Mouse (Mus musculus): ENCODE results near the gene 1700028K03Rik. TPM values are rescaled to one million over a fixed set of nuclear protein-coding genes. Genes with fewer than 3 reads are reported as not detected.

The 1700028K03Rik gene
- 0.06 TPM in 1 of 2 replicates, not detected in the other for polyA plus RNA-seq (2014; fragmentation: Nextera tagmentation; extraction: Ambion mirVana)

GRCm38 (mm10) chr5:107534581-107534980, at the start of gene 1700028K03Rik:
TSS of gene 1700028K03Rik (plus strand) at chr5:107534709.
- no peak for ATAC-seq (replicated peaks; ENCODE audit: insufficient number of reproducible peaks, low FRiP score, low TSS enrichment)
- Histone ChIP-seq H3K9me3 (replicated peaks; ENCODE audit: control insufficient read depth, low read length) (no peaks in the 10 kb centered on the region), H3K4me3 (ENCODE audit: low read depth, low read length) (no peak within 1 kb of the TSS), H3K4me1 (ENCODE audit: control insufficient read depth, insufficient read depth, low read length) (no peaks in the 10 kb centered on the region), H3K27me3 (ENCODE audit: control insufficient read depth, insufficient read depth, low read length) (no peaks in the 10 kb centered on the region), H3K27ac (ENCODE audit: low read depth, low read length) (no peak within 1 kb of the TSS), H3K9ac (ENCODE audit: low read depth, low read length) (no peak within 1 kb of the TSS), H3K4me2 (no peak within 1 kb of the TSS), H3K36me3 (ENCODE audit: control insufficient read depth, insufficient read depth, low read length) (no peaks in the 10 kb centered on the region)
- WGBS (ENCODE audit: insufficient replicate concordance) = 68% methylated on average over 15 of the region's 15 CpGs

GRCm38 (mm10) chr5:107488996-107489395, 45.5 kb upstream of the 1700028K03Rik start:
- Histone ChIP-seq H3K27ac (ENCODE audit: low read depth, low read length) (no peak overlapping the region), H3K4me2 (no peak overlapping the region; the same call in 1 of the 2 replicates), H3K36me3 (ENCODE audit: control insufficient read depth, insufficient read depth, low read length) (no peaks in the 10 kb centered on the region), H3K4me3 (ENCODE audit: low read depth, low read length) (no peak overlapping the region), H3K4me1 (ENCODE audit: control insufficient read depth, insufficient read depth, low read length) (no peaks in the 10 kb centered on the region), H3K9me3 (replicated peaks; ENCODE audit: control insufficient read depth, low read length) (no peaks in the 10 kb centered on the region), H3K27me3 (ENCODE audit: control insufficient read depth, insufficient read depth, low read length) (no peaks in the 10 kb centered on the region), H3K9ac (ENCODE audit: low read depth, low read length) (no peak overlapping the region)
- 61% methylated on average over 4 of the region's 4 CpGs for whole genome bisulfite sequencing (ENCODE audit: insufficient replicate concordance)
- ATAC-seq (replicated peaks; ENCODE audit: insufficient number of reproducible peaks, low FRiP score, low TSS enrichment) = no peak

- no peak overlapping the region for H3K9ac ChIP-seq (ENCODE audit: low read depth, low read length)
- H3K36me3 ChIP-seq (ENCODE audit: control insufficient read depth, insufficient read depth, low read length) = no peaks in the 10 kb centered on the region
- H3K9me3 ChIP-seq (replicated peaks; ENCODE audit: control insufficient read depth, low read length) = 0 out of 2 replicates have a peak, but pooled peaks cover 3% of the 10 kb centered on the region
- H3K4me3 ChIP-seq (ENCODE audit: low read depth, low read length) = no peak overlapping the region
- no peaks in the 10 kb centered on the region for H3K27me3 ChIP-seq (ENCODE audit: control insufficient read depth, insufficient read depth, low read length)
- no peak overlapping the region for H3K27ac ChIP-seq (ENCODE audit: low read depth, low read length)
- 77% methylated on average over 9 of the region's 9 CpGs for WGBS (ENCODE audit: insufficient replicate concordance)
- H3K4me1 ChIP-seq (ENCODE audit: control insufficient read depth, insufficient read depth, low read length) = no peaks in the 10 kb centered on the region
- no peak overlapping the region for H3K4me2 ChIP-seq
- ATAC-seq (replicated peaks; ENCODE audit: insufficient number of reproducible peaks, low FRiP score, low TSS enrichment) = no peak
Observed at GRCm38 (mm10) chr5:107491036-107491435, 43.5 kb upstream of the 1700028K03Rik start.

DNA sequence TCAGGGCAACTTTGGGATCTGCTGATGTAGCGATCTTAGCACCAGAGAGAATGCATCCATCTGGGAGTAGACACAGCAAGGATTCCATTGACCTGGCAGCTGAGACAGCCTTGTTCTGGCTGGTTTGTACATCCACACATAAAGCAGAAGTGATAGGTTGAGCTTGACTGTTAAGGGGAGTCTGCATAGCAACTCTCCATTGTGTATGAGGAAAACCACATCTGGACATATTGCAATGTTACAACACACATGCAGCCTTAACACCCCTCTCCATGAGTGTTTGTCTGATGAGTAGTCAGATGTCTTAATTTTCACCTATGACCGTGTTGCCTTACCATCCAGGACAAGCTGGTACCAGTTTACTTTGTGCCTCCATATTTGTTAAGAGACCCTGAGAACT, 42.0 kb upstream of the 1700028K03Rik start:
- Histone ChIP-seq H3K4me3 (ENCODE audit: low read depth, low read length) (no peak overlapping the region), H3K9me3 (replicated peaks; ENCODE audit: control insufficient read depth, low read length) (0 out of 2 replicates have a peak, but pooled peaks cover 3% of the 10 kb centered on the region), H3K4me1 (ENCODE audit: control insufficient read depth, insufficient read depth, low read length) (no peaks in the 10 kb centered on the region), H3K4me2 (no peak overlapping the region), H3K27me3 (ENCODE audit: control insufficient read depth, insufficient read depth, low read length) (no peaks in the 10 kb centered on the region), H3K9ac (ENCODE audit: low read depth, low read length) (no peak overlapping the region), H3K36me3 (ENCODE audit: control insufficient read depth, insufficient read depth, low read length) (no peaks in the 10 kb centered on the region), H3K27ac (ENCODE audit: low read depth, low read length) (no peak overlapping the region)
- 88% methylated on average over 2 of the region's 2 CpGs for WGBS (ENCODE audit: insufficient replicate concordance)
- ATAC-seq (replicated peaks; ENCODE audit: insufficient number of reproducible peaks, low FRiP score, low TSS enrichment) = no peak

- Histone ChIP-seq H3K4me1 (ENCODE audit: control insufficient read depth, insufficient read depth, low read length) (no peaks in the 10 kb centered on the region), H3K27me3 (ENCODE audit: control insufficient read depth, insufficient read depth, low read length) (no peaks in the 10 kb centered on the region), H3K36me3 (ENCODE audit: control insufficient read depth, insufficient read depth, low read length) (no peaks in the 10 kb centered on the region), H3K27ac (ENCODE audit: low read depth, low read length) (no peak overlapping the region), H3K4me2 (no peak overlapping the region), H3K4me3 (ENCODE audit: low read depth, low read length) (no peak overlapping the region), H3K9ac (ENCODE audit: low read depth, low read length) (no peak overlapping the region), H3K9me3 (replicated peaks; ENCODE audit: control insufficient read depth, low read length) (0 out of 2 replicates have a peak, but pooled peaks cover 3% of the 10 kb centered on the region)
- WGBS (ENCODE audit: insufficient replicate concordance) = 93% methylated on average over 5 of the region's 5 CpGs
- no peak for ATAC-seq (replicated peaks; ENCODE audit: insufficient number of reproducible peaks, low FRiP score, low TSS enrichment)
Observed at GRCm38 (mm10) chr5:107494759-107495158, 39.8 kb upstream of the 1700028K03Rik start.

DNA sequence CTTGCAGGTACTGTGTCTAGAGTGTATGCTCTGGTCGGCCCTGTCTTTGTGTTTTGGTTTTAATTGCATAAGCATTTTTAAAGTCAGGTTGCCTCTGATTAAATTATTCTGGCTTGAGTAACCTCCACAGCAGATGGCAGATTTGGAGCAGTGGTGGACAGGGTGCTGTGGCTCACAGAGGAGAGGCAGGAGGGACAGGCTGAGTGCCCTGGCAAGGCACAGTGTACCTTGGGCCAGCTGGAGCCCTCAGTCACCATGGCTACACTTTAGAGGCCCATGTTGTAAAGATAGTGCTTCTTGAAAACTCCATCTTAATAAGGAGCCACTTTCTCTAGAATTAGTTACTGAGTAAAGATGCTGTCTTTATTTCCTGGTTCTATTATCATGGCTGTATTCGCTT, 38.5 kb upstream of the 1700028K03Rik start:
- Histone ChIP-seq H3K9me3 (replicated peaks; ENCODE audit: control insufficient read depth, low read length) (0 out of 2 replicates have a peak, but pooled peaks cover 3% of the 10 kb centered on the region), H3K27me3 (ENCODE audit: control insufficient read depth, insufficient read depth, low read length) (no peaks in the 10 kb centered on the region), H3K36me3 (ENCODE audit: control insufficient read depth, insufficient read depth, low read length) (no peaks in the 10 kb centered on the region), H3K4me2 (no peak overlapping the region), H3K4me3 (ENCODE audit: low read depth, low read length) (no peak overlapping the region), H3K9ac (ENCODE audit: low read depth, low read length) (no peak overlapping the region), H3K4me1 (ENCODE audit: control insufficient read depth, insufficient read depth, low read length) (no peaks in the 10 kb centered on the region), H3K27ac (ENCODE audit: low read depth, low read length) (no peak overlapping the region)
- 86% methylated on average over 2 of the region's 2 CpGs for WGBS (ENCODE audit: insufficient replicate concordance)
- no peak for ATAC-seq (replicated peaks; ENCODE audit: insufficient number of reproducible peaks, low FRiP score, low TSS enrichment)

DNA sequence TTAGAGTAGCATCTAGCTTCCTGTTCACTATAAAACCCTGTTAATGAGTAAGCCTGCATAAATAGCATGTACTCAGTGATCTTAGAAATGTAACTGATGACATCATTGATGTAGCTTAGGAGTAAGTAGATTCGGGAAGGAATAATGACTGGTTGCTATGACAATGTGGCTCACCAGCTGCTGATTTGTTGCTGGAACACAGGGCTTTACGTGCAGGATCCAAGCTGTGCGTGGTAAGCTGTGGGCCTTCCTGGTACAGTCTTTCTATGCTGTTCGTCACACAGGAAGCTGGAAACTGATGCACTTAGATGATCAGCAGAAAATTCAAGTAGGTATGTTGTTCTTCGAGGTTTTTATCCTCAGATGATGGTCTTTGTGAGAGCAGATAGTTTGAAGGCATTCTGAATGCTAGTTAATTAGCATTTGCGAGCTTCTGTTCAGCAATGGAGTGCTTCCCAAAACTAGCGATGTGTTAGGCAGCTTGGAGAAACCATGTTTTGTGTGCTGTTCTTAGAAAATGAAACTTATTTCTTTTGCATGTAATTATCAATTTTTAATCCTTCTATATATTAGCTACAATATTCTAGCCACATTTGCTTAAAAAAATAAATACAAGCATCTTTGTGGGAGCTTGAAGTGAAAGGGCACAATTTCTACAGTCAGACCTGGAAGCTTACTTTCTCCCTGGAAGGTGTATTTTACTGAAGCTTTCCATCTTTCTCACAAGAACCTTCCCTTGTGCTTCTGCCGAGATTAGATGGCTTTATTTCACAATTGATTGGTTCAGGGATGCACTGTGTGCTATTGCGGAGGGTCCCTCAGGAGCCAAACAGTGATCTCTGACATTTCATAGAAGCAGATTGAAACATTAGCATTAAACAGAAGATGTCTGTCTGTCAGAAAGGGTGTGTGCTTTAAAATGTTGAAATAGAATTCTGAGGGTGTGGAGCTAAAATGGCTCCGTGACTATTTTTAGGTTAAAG, 36.7 kb upstream of the 1700028K03Rik start:
- Histone ChIP-seq H3K36me3 (ENCODE audit: control insufficient read depth, insufficient read depth, low read length) (no peaks in the 10 kb centered on the region), H3K4me1 (ENCODE audit: control insufficient read depth, insufficient read depth, low read length) (no peaks in the 10 kb centered on the region), H3K27ac (ENCODE audit: low read depth, low read length) (no peak overlapping the region), H3K4me2 (no peak overlapping the region), H3K9me3 (replicated peaks; ENCODE audit: control insufficient read depth, low read length) (0 out of 2 replicates have a peak, but pooled peaks cover 3% of the 10 kb centered on the region), H3K27me3 (ENCODE audit: control insufficient read depth, insufficient read depth, low read length) (no peaks in the 10 kb centered on the region), H3K4me3 (ENCODE audit: low read depth, low read length) (no peak overlapping the region), H3K9ac (ENCODE audit: low read depth, low read length) (no peak overlapping the region)
- ATAC-seq (replicated peaks; ENCODE audit: insufficient number of reproducible peaks, low FRiP score, low TSS enrichment) = no peak
- 73% methylated on average over 10 of the region's 10 CpGs for WGBS (ENCODE audit: insufficient replicate concordance)

DNA sequence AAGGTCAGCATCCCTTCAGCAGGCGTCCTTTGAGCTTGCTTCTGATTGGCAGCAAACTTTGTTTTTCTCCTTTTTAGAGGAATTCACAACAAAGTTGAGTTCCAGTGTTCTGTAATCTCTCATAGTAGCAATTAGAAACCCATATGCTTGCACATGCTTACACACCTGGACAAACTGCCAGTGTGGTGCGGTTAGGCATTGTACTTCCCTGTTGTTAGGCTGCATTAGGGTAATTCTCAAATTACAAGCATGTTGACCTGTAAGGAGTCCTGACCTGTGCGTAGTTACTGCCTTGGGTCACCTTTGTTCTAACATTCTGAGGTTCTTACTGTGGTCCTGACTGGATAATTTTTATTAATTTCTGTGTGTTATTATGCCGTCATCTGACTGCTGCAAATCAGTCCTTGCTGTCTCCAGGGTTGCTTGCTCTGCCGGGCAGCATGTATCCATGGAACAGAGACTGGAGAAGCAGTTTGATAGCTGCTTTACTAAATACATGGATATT, 35.7 kb upstream of the 1700028K03Rik start:
- Histone ChIP-seq H3K9me3 (replicated peaks; ENCODE audit: control insufficient read depth, low read length) (0 out of 2 replicates have a peak, but pooled peaks cover 3% of the 10 kb centered on the region), H3K36me3 (ENCODE audit: control insufficient read depth, insufficient read depth, low read length) (no peaks in the 10 kb centered on the region), H3K27me3 (ENCODE audit: control insufficient read depth, insufficient read depth, low read length) (no peaks in the 10 kb centered on the region), H3K4me1 (ENCODE audit: control insufficient read depth, insufficient read depth, low read length) (no peaks in the 10 kb centered on the region), H3K4me2 (no peak overlapping the region), H3K9ac (ENCODE audit: low read depth, low read length) (no peak overlapping the region), H3K27ac (ENCODE audit: low read depth, low read length) (no peak overlapping the region), H3K4me3 (ENCODE audit: low read depth, low read length) (no peak overlapping the region)
- no peak for ATAC-seq (replicated peaks; ENCODE audit: insufficient number of reproducible peaks, low FRiP score, low TSS enrichment)
- WGBS (ENCODE audit: insufficient replicate concordance) = 78% methylated on average over 5 of the region's 5 CpGs
